Mouse (Mus musculus) c-Kit-positive CD71-positive TER-119-negative erythroid progenitor cells, embryonic 14.5 days (primary cell): ENCODE measurements around the gene Maml2.

Source experiments
- DNase-seq: peaks from one replicate; pipeline ENCODE4 v3.0.0-alpha.2; 2013; ENCODE audit warnings: low read depth

Maml2 gene

GRCm38 (mm10) chr9:13574059-13574458 is 276.3 kb downstream of the Maml2 start:
- DNase-seq: no peak

- no peak for DNase-seq
Measured at GRCm38 (mm10) chr9:13574913-13575312, 277.2 kb downstream of the Maml2 start.

GRCm38 (mm10) chr9:13577150-13577549 is 279.4 kb downstream of the Maml2 start:
- no peak for DNase-seq

- no peak for DNase-seq
Measured at GRCm38 (mm10) chr9:13581184-13581583, 283.4 kb downstream of the Maml2 start.

- no peak for DNase-seq
Measured at GRCm38 (mm10) chr9:13583952-13584351, 286.2 kb downstream of the Maml2 start.

GRCm38 (mm10) chr9:13584435-13584834 is 286.7 kb downstream of the Maml2 start:
- DNase-seq: no peak

- DNase-seq: no peak
Measured at GRCm38 (mm10) chr9:13587085-13587933, 289.6 kb downstream of the Maml2 start.

GRCm38 (mm10) chr9:13588786-13589185 is 291.0 kb downstream of the Maml2 start:
- no peak for DNase-seq

GRCm38 (mm10) chr9:13592701-13593100 is 294.9 kb downstream of the Maml2 start:
- no peak for DNase-seq

- DNase-seq: no peak
Measured at GRCm38 (mm10) chr9:13597736-13598135, 300.0 kb downstream of the Maml2 start.

GRCm38 (mm10) chr9:13598596-13599333 is 301.0 kb downstream of the Maml2 start:
- no peak for DNase-seq

- DNase-seq: no peak
Measured at GRCm38 (mm10) chr9:13599334-13599614, 301.5 kb downstream of the Maml2 start.

GRCm38 (mm10) chr9:13599800-13600199 is 302.0 kb downstream of the Maml2 start:
- DNase-seq: no peak

- DNase-seq: no peak
Measured at GRCm38 (mm10) chr9:13601729-13602128, 304.0 kb downstream of the Maml2 start.

- no peak for DNase-seq
Measured at GRCm38 (mm10) chr9:13603533-13604143, 305.9 kb downstream of the Maml2 start.

GRCm38 (mm10) chr9:13607609-13608185 is 309.9 kb downstream of the Maml2 start:
- no peak for DNase-seq

GRCm38 (mm10) chr9:13608532-13609071 is 310.8 kb downstream of the Maml2 start:
- no peak for DNase-seq

GRCm38 (mm10) chr9:13611561-13611960 is 313.8 kb downstream of the Maml2 start:
- no peak for DNase-seq

GRCm38 (mm10) chr9:13612371-13612770 is 314.6 kb downstream of the Maml2 start:
- no peak for DNase-seq

GRCm38 (mm10) chr9:13613325-13614268 is 315.8 kb downstream of the Maml2 start:
- no peak for DNase-seq

GRCm38 (mm10) chr9:13616383-13617009 is 318.7 kb downstream of the Maml2 start:
- no peak for DNase-seq
